Mouse (Mus musculus) midbrain, postnatal 0 days (tissue): Measurements from ENCODE around the gene Tfeb. TPM values are rescaled to one million over a fixed set of nuclear protein-coding genes. Genes with fewer than 3 reads are reported as not detected.
A peak's percentile ranks its signal among the peaks of the same experiment; 100 is the strongest.

ENCODE experiments used
- ATAC-seq: fragments of 200-750 bp; cut with Nextera tagmentation; 2 replicates; pipeline ENCODE4 v1.8.0; 2017; ENCODE audit warnings: moderate number of reproducible peaks, mild to moderate bottlenecking, moderate TSS enrichment, moderate library complexity; ENCODE audit not compliant: low FRiP score
- DNase-seq: peaks from one replicate; pipeline ENCODE4 v3.0.0-alpha.2; 2015; ENCODE audit warnings: low spot score
- H3K27ac ChIP-seq: fragments of 300-500 bp; sonication (generic); 2 replicates; pipeline ENCODE4 v1.5.1; 2014; ENCODE audit warnings: low read depth, mild to moderate bottlenecking, low read length, mixed read lengths
- H3K27me3 ChIP-seq: fragments of 300-500 bp; sonication (generic); 2 replicates; pipeline ENCODE4 v1.6.1; 2014; ENCODE audit warnings: low read length, control low read depth, mixed read lengths; ENCODE audit not compliant: insufficient read depth
- H3K36me3 ChIP-seq: fragments of 300-500 bp; sonication (generic); 2 replicates; pipeline ENCODE4 v1.6.1; 2014; ENCODE audit warnings: low read length, control low read depth, mixed read lengths; ENCODE audit not compliant: insufficient read depth
- H3K4me1 ChIP-seq: fragments of 300-500 bp; sonication (generic); 2 replicates; pipeline ENCODE4 v1.6.1; 2014; ENCODE audit warnings: mild to moderate bottlenecking, control low read depth, antibody characterized with exemption, low read length, mixed read lengths; ENCODE audit not compliant: insufficient read depth
- H3K4me2 ChIP-seq: fragments of 300-500 bp; sonication (generic); 2 replicates; pipeline ENCODE4 v1.6.1; 2014; ENCODE audit warnings: low read depth, mild to moderate bottlenecking, low read length, mixed read lengths; ENCODE audit not compliant: poor library complexity, severe bottlenecking
- H3K4me3 ChIP-seq: fragments of 300-500 bp; sonication (generic); 2 replicates; pipeline ENCODE4 v1.5.1; 2014; ENCODE audit warnings: low read depth, mild to moderate bottlenecking, low read length, moderate library complexity
- H3K9ac ChIP-seq: fragments of 300-500 bp; sonication (generic); replicated peaks from 2 replicates; pipeline ENCODE4 v1.6.1; 2014; ENCODE audit warnings: mild to moderate bottlenecking, low read length, moderate library complexity, mixed read lengths; ENCODE audit not compliant: poor library complexity, severe bottlenecking
- H3K9me3 ChIP-seq: fragments of 300-500 bp; sonication (generic); 2 replicates; pipeline ENCODE4 v1.6.1; 2016; ENCODE audit warnings: low read length, control low read depth
- CTCF ChIP-seq: IDR thresholded peaks from 2 replicates; pipeline ENCODE4 v1.5.1; 2016; ENCODE audit warnings: antibody characterized with exemption, mild to moderate bottlenecking
- WGBS: fragments of 180-500 bp; shearing (Covaris S2); extraction: QIAGEN DNeasy Blood & Tissue Kit; methylation state at CpG from one replicate; pipeline ENCODE4 v1.1.7; 2014; 5-methylcytosine and 5-hydroxymethylcytosine counted together
- polyA plus RNA-seq: library from polyadenylated mRNA; unstranded; fragments of >200 nt; fragmentation: Nextera tagmentation; extraction: Ambion mirVana; gene quantifications from 2 replicates; pipeline ENCODE4 v1.2.1, GENCODE M21; 2015
- total RNA-seq: library from RNA; depleted of rRNA; stranded (reverse); fragments of >200 nt; gene quantifications from 2 replicates; pipeline ENCODE4 v1.2.3, GENCODE M21; 2014

Gene Tfeb
- total and polyA plus RNA-seq, 2 experiments from 2014 or later, result 4.0 to 9.6 TPM

DNA sequence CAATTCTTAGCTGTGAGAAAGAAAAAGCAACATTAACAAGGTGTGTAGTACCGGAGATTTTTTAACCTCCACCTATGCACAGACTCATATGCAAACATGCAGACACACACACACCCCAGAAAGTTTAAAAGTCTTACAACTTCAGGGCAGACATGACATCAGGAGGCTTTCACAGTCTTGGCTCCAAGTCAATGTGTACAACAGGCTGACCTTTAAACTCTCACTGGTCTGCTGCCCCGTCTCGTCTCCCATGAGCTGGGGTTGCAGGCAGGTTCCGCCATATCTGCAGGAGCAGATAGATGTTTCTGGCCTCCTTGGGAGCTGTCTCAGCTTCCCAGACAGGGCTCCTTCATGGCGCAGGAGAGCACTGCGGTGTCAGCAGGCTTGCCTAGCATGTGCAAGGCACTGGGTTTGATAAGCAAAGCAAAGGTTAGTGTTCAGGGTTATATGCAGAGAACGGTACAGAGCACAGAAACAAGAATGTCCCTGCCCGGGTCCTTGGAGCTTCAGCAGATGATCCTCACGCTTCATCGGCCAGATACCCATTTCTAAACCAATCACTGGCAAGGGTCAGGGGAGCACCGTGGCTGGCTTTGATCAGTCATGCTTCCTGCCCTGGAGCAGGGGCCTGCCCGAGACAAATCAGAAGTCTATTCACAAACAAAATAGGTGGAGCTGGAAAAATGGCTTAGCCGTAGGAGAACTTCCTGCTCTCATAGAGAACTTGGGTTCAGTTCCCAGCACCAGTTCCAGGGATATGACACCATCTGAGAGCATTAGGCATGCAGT lies 68.4 kb downstream of the Tfeb start:
- ATAC-seq, result no peak
- WGBS, result 39% methylated on average over 13 of the region's 13 CpGs

DNA sequence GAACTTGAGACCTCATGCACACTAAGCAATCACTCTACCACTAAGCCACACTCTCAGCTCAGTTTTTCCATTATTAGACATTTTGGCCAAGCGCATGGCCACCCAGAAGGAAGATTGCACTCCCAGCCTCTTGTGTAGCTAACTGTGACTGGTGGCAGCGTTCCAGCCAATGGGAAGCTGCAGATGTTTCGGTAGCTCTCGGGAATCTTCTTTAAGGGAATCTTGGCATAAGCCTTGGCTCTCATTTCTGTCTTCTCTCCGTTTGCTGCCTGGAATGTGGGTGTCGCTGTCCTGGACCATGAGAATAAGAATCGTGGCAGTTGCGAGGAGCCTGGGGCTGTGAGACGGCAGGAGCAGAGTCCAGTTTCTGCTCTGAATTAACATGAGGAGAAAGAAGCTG lies 69.4 kb downstream of the Tfeb start:
- no peak overlapping the region for H3K27ac ChIP-seq
- H3K36me3 ChIP-seq, result no peaks in the 10 kb centered on the region
- H3K9me3 ChIP-seq, result no peaks in the 10 kb centered on the region
- DNase-seq (peak; percentile 42), ATAC-seq (no peak)
- no peak overlapping the region for H3K4me2 ChIP-seq
- H3K4me3 ChIP-seq, result no peak overlapping the region
- TF ChIP-seq CTCF, result no peak
- no peaks in the 10 kb centered on the region; the same call in 1 of the 2 replicates for H3K27me3 ChIP-seq
- 45% methylated on average over 9 of the region's 9 CpGs for WGBS
- H3K9ac ChIP-seq, result no peak overlapping the region
- no peaks in the 10 kb centered on the region for H3K4me1 ChIP-seq

More for the DNA sequence above, 68.4 kb downstream of the Tfeb start:
- Histone ChIP-seq H3K9ac (no peak overlapping the region), H3K27ac (no peak overlapping the region), H3K27me3 (no peaks in the 10 kb centered on the region; the same call in 1 of the 2 replicates), H3K9me3 (no peaks in the 10 kb centered on the region), H3K4me1 (no peaks in the 10 kb centered on the region), H3K4me2 (no peak overlapping the region), H3K4me3 (no peak overlapping the region), H3K36me3 (no peaks in the 10 kb centered on the region)
- no peak for DNase-seq
- TF ChIP-seq CTCF, result no peak

GRCm38 (mm10) chr17:47811265-47811800 lies 74.5 kb downstream of the Tfeb start:
- WGBS, result 76% methylated on average over 15 of the region's 15 CpGs
- Histone ChIP-seq H3K27ac (no peak overlapping the region), H3K27me3 (no peaks in the 10 kb centered on the region), H3K9me3 (no peaks in the 10 kb centered on the region), H3K36me3 (no peaks in the 10 kb centered on the region), H3K4me1 (no peaks in the 10 kb centered on the region), H3K9ac (no peak overlapping the region), H3K4me2 (no peak overlapping the region), H3K4me3 (no peak overlapping the region)
- DNase-seq (no peak), ATAC-seq (no peak)
- TF ChIP-seq CTCF, result no peak

DNA sequence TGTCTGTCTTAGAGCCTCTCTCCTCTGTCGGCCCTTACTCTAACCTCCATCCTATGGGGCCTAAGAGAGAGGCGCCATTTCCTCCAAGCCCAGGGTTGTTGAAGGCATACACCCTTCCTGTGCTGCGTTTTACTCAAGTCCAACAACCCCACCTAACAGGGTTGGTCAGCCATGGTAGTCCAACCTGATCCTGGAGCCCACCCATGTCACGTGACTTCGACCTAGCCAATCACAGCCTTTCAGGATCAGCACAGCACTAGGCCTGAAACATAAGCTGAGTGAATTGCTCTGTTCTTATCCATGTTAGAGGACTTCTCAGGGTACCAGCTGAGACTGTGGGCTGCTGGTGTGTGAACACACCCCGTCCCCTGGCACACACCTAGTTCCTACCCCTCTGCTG lies 75.4 kb downstream of the Tfeb start:
- Histone ChIP-seq H3K4me2 (no peak overlapping the region), H3K36me3 (no peaks in the 10 kb centered on the region), H3K4me3 (no peak overlapping the region), H3K27ac (no peak overlapping the region), H3K27me3 (no peaks in the 10 kb centered on the region), H3K9ac (no peak overlapping the region), H3K9me3 (no peaks in the 10 kb centered on the region), H3K4me1 (no peaks in the 10 kb centered on the region)
- TF ChIP-seq CTCF, result no peak
- ATAC-seq, result no peak
- no peak for DNase-seq
- 85% methylated on average over 6 of the region's 6 CpGs for WGBS

DNA sequence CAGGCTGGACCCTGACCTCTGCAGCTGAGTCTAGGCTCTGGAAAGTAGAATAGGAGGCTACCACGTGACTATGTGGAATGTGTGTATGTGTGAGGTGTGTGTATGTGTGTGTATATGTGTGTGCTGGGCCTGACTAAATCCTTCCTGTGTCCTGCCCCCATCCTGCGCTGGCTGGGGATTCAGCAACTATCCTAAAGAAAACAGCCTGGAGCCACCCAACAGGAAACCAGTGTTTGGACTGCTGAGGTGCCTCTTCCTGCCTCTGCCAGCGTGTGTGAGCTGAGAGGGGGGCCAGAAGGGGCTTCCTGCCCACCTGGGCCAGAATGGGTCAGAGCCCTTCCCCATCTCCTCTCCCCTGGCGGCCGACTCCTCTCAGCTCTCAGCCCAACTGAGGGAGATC lies 76.8 kb downstream of the Tfeb start:
- Histone ChIP-seq H3K27me3 (no peaks in the 10 kb centered on the region), H3K36me3 (no peaks in the 10 kb centered on the region), H3K9ac (no peak overlapping the region), H3K4me3 (no peak overlapping the region), H3K4me2 (no peak overlapping the region), H3K9me3 (no peaks in the 10 kb centered on the region), H3K4me1 (no peaks in the 10 kb centered on the region), H3K27ac (no peak overlapping the region)
- 62% methylated on average over 5 of the region's 5 CpGs for WGBS
- TF ChIP-seq CTCF, result no peak
- DNase-seq (no peak), ATAC-seq (no peak)

- no peak overlapping the region for H3K4me3 ChIP-seq
- WGBS, result 32% methylated on average over 6 of the region's 6 CpGs
- no peaks in the 10 kb centered on the region for H3K4me1 ChIP-seq
- no peaks in the 10 kb centered on the region for H3K27me3 ChIP-seq
- no peak overlapping the region for H3K9ac ChIP-seq
- no peak overlapping the region for H3K4me2 ChIP-seq
- DNase-seq (peak; percentile 24), ATAC-seq (no peak)
- H3K9me3 ChIP-seq, result no peaks in the 10 kb centered on the region
- TF ChIP-seq CTCF, result no peak
- no peaks in the 10 kb centered on the region for H3K36me3 ChIP-seq
- no peak overlapping the region for H3K27ac ChIP-seq
Measured at GRCm38 (mm10) chr17:47814496-47814895, 77.7 kb downstream of the Tfeb start.
